Mouse (Mus musculus): ENCODE results near the gene Rnf135.
"Not testable (repeated sequence)": the region's sequence is repeated elsewhere in the genome, so short reads cannot be mapped to it uniquely, and the experiment has no call there.

Gene Rnf135

DNA sequence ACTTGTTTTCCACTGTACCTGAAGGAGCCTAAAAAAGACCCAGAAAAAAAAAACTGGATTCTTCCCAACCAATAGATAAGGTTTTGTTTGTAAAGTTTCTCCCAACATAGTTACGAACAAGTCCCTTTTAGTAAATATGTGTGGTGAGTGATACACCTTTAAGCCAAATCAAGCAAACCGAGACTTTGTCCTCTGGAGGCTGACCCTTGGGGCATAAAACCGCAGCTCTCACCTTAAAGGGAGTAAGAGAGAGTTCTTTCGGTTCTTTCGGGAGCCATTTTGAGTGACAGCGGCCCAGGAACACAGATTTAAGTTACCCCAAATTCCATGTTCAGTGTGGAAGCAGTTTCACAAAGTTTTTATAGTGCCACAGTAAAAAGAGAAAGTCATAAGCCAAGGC is 18.6 kb downstream of the Rnf135 start:
- DNase-seq (ENCODE audit: low spot score in 2 of 2) = no peak

DNA sequence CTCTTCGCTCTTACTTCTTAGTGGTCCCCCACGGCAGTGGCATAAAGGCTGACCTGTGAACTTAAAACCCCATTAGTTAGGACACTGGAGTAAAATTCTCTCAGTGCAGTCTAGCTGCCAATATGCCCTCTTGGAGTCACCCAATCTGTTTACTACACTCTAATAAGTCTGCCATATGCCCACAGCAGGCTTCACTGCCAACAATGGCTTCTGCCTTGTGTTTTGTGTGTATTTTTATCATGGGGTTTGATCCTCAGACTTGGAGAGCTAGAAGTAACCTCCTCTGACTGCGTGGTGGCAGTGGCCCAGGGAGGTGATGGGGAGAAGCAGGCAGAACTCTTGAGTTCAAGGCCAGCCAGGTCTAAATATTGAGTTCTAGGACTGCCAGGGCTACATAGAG is 20.4 kb downstream of the Rnf135 start:
- no peak for DNase-seq (ENCODE audit: low spot score in 2 of 2)

DNA sequence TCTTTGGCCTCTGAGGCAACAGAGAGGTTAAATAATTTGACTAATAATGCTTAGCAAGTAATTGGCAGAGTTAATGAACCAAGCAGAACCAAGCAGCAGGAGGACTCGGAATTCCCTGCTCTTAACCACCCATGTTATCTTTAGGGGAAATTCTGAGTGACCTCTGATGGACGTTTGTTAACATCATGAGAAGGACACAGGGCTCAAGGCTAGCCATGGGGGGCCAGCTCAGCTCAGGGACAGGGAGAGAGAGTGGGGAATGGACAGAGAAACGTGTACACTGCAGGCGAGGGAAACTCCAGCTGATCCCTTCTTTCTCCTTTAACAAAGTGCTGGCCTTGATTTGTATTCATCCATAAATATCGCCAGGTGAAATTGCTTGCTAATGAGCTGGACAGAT is 21.3 kb downstream of the Rnf135 start:
- DNase-seq (ENCODE audit: low spot score in 2 of 2) = no peak

DNA sequence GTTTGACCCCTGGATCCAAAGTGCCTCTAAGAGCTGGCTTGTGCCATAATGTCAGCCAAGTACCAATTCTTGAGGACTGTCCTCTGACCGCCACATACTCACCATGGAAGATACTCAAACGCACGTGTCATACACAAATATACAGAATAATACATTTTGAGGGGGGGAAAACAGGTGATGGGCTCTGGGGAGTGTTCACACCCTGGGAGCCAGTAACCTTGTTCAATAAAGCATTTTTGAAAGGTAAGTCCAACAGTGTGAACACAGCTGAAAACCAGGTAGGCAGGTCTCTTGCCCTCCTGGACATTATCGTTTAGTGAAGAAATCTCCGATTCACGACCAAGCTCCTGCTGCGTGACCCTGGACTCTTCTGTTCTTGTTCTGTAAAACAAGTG is 24.8 kb downstream of the Rnf135 start:
- DNase-seq (ENCODE audit: low spot score in 2 of 2) = no peak

DNA sequence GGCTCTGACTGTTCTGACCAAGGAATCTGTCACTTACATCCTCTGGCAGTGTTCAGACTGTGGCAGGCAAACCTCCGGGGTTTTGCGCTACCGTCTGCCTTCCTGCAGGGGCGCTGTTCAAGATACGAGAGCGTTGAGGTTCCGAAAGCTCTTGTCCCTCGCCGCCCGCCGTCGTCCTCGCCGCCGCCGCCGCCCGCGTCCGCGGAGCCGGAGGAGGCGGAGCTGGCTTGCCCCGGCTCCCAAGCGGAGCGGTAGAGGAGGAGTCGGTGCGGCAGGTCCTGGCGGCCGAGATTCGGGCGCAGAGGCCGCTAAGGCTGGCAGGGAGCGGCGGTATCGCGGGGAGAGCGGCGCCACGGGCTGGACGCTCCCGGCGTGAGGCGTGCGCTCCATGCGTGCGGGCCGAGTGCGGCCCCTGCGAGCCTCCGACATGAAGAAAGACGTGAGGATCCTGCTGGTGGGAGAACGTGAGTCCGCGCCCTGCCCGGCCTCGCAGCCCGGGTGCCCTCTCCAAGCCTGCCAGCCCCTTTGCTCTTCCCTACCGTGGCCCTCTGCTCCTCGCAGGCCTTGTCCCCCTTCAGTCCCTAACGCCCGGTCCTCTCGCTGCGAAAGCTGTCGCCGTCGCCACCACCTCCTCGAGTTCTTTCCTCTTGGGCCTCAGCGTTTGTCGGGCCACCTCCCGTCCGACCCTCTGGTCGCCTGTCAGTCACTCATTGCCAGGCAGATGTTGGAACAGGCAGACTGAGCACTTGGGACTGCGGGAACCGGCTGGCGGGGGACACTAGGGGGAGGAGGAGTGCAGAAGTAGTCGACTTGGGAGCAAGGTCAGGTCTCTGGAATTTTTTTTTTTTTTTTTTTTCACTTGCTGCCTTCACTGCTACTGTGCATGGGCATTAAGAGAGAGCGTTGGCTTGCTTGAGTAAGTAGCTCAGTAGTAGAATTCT is 25.5 kb downstream of the Rnf135 start, which contains the start of gene Rhot1:
Gene Rhot1 (plus strand): TSS at position 160 of the 941 bp plus-strand sequence.
- DNase-seq (ENCODE audit: low spot score in 2 of 2) = peak; percentile 93 to 95

DNA sequence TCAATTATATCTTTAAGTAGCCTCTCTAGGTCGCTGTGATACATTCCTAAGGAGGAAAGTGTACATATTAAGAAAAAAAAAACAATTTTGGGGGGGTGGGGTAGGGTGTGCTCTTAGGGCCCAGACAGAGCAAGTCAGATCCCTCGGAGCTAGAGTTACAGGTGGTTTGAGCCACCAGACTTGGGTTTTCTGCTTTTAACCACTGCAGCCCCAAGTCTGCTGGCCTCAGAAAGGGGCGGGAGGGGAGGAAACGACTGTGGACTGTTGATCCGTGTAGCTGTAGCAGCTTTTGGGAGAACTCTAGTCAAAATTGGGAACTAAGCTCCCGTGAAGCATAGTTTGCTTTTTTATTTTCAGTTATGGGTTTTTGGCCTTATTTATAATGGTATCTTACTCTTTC is 26.7 kb downstream of the Rnf135 start:
- no peak for DNase-seq (ENCODE audit: low spot score in 2 of 2)

DNA sequence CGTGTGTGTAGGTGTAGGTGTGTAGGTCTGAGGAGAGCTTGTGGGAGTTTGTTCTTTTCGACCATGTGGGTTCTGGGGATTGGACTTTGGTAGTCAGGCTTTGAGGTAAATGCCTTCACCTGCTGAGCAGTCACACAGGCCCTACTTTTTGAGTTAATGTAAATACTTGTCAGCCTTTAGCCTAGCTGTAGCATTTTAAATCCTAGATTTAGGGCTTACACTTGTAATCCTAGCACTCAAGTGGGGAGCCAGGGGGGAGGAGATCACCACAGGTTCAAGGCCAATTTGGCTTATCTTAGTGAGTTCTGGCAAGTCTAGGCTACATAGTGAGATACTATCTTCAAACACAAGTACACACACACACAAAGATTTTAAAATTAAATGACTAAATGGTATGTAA is 28.6 kb downstream of the Rnf135 start:
- no peak for DNase-seq (ENCODE audit: low spot score in 2 of 2)

DNA sequence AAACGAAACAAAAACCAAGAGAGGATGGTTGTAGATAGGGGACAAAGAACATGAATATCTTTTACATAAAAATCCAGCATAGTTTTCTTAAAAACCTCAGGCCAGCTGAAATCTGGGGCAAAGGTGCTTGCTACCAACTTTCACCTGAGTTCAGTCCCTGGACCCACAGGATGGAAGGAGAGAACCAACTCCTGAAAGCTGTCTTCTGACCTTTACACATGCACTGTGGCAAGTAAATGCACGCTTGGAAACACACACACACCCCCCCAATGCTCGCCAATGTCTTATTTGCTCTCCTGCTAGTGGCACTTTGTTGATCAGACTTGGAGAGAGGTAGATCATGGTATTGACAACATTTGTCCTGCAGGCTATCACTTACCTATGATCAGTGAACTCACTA is 31.6 kb downstream of the Rnf135 start:
- DNase-seq (ENCODE audit: low spot score in 2 of 2) = no peak

DNA sequence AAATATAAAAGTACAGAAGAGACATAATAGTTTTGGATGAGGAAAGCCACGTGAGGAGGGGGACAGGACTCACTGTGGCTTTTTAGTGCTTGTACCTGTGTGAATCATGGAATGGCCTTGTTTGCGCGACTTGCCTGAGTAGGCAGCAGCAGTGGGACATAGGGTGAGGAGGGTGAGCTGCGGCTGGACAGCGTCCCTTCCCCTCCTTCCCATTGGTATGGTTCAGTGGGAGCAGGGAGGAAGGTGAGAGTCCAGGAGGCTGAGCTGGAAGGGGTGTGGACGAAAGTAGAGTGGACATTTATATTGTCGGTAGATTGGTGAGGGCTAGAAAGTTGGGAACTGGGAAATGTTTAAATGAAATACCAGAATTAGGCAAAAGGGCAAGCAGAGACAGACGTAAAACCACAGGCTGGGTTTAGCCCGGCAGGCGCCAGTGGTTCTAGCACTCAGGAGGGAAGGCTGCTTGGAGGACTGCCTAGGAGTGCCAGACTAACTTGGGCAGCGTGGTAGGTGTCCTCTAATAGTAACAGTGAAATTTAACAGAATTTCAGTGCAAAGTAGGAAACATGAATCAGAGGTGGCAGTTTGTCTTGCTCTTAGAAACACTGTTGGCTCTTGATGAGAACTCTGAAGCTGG is 35.1 kb downstream of the Rnf135 start:
- no peak for DNase-seq (ENCODE audit: low spot score in 2 of 2)

DNA sequence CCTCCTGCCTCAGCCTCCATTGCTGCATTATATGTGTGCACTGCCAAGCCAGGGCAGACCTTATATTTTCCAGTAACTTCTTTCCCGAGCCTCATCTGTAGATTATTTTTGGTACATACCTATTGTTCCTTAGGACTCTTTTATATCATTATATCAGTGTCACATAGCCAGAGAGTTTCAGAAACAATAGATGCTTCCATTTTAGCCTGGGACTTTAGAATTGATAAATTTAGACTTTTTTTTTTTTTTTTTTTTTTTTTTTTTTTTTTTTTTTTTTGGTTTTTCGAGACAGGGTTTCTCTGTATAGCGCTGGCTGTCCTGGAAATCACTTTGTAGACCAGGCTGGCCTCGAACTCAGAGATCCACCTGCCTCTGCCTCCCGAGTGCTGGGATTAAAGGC is 46.4 kb downstream of the Rnf135 start:
- not testable (repeated sequence) for DNase-seq (ENCODE audit: low spot score in 2 of 2)

DNA sequence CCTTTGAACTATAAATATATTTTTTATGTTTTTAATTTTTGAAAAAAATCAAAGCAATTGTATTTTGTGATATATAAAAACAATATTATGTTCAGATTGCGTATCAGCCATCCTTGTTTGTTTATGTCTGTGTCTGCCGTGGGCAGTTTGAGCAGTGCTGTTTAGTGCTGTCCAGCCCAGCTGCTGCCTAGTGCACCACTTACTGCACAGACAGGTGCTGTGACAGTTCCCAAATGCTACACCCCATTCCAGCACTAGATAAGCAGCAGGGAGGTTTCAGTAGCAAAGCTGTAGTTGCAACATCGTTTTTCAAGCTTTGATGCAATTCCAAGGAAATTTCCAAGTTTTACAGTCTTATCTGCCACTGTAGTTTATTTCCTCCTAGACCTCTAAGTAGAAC is 53.6 kb downstream of the Rnf135 start:
- no peak for DNase-seq (ENCODE audit: low spot score in 2 of 2)

DNA sequence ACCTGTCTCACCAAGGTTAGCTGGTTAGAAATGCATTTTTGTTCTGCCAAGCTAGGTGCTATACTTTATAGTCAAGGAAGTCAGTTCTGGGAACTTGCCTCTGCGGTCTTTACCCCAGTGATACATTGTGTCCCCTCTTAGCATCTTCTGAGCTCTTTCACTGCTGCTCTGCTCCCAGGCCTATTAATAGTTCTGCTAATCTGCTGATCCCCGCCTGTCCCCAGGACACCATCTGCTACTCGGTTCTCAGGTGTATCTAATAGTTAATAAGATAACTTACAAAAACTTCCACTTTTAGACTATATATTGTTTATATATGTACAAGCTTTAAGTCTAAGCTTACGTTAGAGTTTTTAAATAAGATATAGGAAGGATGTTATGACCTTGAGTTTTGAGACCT is 54.7 kb downstream of the Rnf135 start:
- DNase-seq (ENCODE audit: low spot score in 2 of 2) = no peak

DNA sequence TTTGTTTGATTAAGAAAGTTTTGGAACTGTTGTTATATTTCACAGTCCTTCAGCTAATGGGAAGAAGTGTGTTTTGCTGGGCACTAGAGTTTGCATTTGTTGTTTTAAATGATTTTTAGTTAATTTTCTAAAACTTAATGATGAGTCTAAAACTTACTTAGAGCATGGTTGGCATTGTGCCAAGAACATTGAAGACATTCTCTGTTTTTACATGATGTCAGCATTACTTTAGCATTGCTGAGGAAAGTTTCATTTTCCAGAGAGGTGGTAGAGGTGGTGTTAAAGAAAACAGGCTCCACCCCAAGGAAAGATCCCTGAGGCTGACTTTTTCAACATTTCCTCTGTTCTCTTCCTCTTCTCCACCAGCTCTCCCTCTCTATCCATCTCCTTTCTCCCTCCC is 63.4 kb downstream of the Rnf135 start:
- DNase-seq (ENCODE audit: low spot score in 2 of 2) = no peak

DNA sequence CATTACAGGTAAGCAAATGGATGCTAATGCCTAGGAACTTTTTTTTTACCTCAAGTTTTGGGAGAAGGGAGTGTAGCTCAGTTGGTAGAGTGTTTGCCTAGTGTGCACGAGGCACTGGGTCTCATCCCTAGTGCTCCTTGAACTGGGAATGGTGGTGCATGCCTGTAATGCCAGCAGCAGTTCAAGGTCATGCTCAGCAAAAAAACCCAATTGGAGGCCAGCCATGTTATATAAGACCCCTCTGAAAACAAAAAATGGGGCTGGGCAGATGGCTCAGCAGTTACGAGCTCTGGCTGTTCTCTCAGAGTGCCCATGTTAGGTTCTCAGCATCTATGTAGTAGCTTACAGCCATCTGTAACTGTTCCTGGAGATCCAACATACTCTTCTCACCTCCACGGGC is 64.9 kb downstream of the Rnf135 start:
- DNase-seq (ENCODE audit: low spot score in 2 of 2) = no peak

Measured in frontal cortex, postnatal 25 days (tissue).